Mouse (Mus musculus): Measurements from ENCODE around the gene Aknad1. TPM values are rescaled to one million over a fixed set of nuclear protein-coding genes. Genes with fewer than 3 reads are reported as not detected.

Aknad1 gene
- polyA plus RNA-seq, 1 experiment from 2014 or later: 0.10 TPM

- H3K4me1 ChIP-seq: no peaks in the 10 kb centered on the region
- ATAC-seq (ENCODE audit: low FRiP score): no peak
- H3K36me3 ChIP-seq: peaks cover 3% of the 10 kb centered on the region; the same call in 1 of the 2 replicates
- no peak overlapping the region for H3K4me2 ChIP-seq
- H3K4me3 ChIP-seq (replicated peaks): no peak overlapping the region
- no peaks in the 10 kb centered on the region for H3K9me3 ChIP-seq (replicated peaks)
- H3K27me3 ChIP-seq (replicated peaks): no peaks in the 10 kb centered on the region
- H3K27ac ChIP-seq (replicated peaks): no peak overlapping the region
- WGBS: 93% methylated on average over 6 of the region's 6 CpGs
- H3K9ac ChIP-seq (replicated peaks): no peak overlapping the region
Measured at GRCm38 (mm10) chr3:108831750-108832149, 92.3 kb downstream of the Aknad1 start.

Other genes with a start within 250 kb of the Aknad1 start
- gene 1700013F07Rik, start 205.5 kb upstream of the Aknad1 start, polyA plus RNA-seq (2015; fragmentation: Nextera tagmentation; extraction: Ambion mirVana): 0.87 and 1.2 TPM in 2 replicates
- 12.1 and 15.8 TPM in 2 replicates for gene 5330417C22Rik, start 203.1 kb upstream of the Aknad1 start, polyA plus RNA-seq (2015; fragmentation: Nextera tagmentation; extraction: Ambion mirVana)
- 46.3 and 47.5 TPM in 2 replicates for gene Tmem167b, start 177.2 kb upstream of the Aknad1 start, polyA plus RNA-seq (2015; fragmentation: Nextera tagmentation; extraction: Ambion mirVana)
- 43.7 and 46.5 TPM in 2 replicates for gene Taf13, start 168.0 kb upstream of the Aknad1 start, polyA plus RNA-seq (2015; fragmentation: Nextera tagmentation; extraction: Ambion mirVana)
- 80.5 and 94.7 TPM in 2 replicates for gene Wdr47, start 148.4 kb upstream of the Aknad1 start, polyA plus RNA-seq (2015; fragmentation: Nextera tagmentation; extraction: Ambion mirVana)
- 34.1 and 44.1 TPM in 2 replicates for gene Clcc1, start 85.7 kb upstream of the Aknad1 start, polyA plus RNA-seq (2015; fragmentation: Nextera tagmentation; extraction: Ambion mirVana)
- gene Gpsm2, start 17.3 kb upstream of the Aknad1 start, polyA plus RNA-seq (2015; fragmentation: Nextera tagmentation; extraction: Ambion mirVana): 17.5 and 23.6 TPM in 2 replicates
- 14.0 and 16.7 TPM in 2 replicates for gene Stxbp3, start 100.9 kb downstream of the Aknad1 start, polyA plus RNA-seq (2015; fragmentation: Nextera tagmentation; extraction: Ambion mirVana)
- 0.04 and 0.38 TPM in 2 replicates for gene Fndc7, start 150.3 kb downstream of the Aknad1 start, polyA plus RNA-seq (2015; fragmentation: Nextera tagmentation; extraction: Ambion mirVana)
- gene Prpf38b, start 172.1 kb downstream of the Aknad1 start, polyA plus RNA-seq (2015; fragmentation: Nextera tagmentation; extraction: Ambion mirVana): 50.4 and 55.3 TPM in 2 replicates
- 2.3 and 2.9 TPM in 2 replicates for gene Henmt1, start 200.2 kb downstream of the Aknad1 start, polyA plus RNA-seq (2015; fragmentation: Nextera tagmentation; extraction: Ambion mirVana)
- not detected in 2 replicates for gene Gm9857, start 200.8 kb downstream of the Aknad1 start, polyA plus RNA-seq (2015; fragmentation: Nextera tagmentation; extraction: Ambion mirVana)